In the genomic region with DNA sequence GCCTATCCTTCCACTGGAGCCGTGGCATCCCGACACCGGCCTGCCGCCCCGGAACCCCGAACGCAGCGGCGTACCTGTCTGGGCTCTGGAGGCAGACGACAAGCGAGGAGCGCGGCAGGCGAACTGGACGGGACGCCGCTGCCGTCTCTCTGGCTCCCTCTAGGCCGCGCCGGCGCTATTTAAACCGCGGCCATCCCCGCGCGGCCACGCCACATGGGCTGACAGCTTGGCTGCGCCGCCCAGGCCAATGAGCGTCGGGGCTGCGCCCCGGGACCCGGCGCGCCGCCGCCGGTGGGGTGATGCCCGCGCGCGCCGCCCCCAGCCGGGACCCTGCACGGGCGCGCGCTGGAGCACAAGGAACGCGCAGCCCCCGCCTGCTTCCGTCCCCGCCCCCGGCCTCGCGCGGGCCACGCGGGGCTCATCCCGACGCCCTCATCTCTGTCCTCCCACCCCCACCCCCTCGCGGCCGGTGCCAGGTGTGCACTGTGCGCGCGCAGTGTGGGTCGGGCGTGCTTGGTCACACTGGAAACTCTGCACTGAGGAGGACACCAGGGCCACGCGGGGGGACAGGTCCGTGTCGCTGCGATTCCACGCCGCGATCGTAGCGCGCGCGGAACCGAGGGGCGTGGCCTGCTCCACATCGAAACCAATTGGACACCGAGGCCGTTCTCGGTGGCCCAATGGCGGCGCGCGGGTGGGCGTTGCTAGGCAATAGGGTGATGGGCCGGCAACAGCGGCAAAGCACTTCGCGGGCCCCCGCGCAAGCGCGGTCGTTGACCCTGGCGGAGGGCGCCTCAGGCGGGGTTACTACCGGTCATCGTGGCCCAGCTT, we compare ENCODE assay signal across 8 mouse cellular contexts. TPM values are rescaled to one million over a fixed set of nuclear protein-coding genes. Genes with fewer than 3 reads are reported as not detected.
DNase-seq lines count a peak whose midpoint lies in the region; ATAC-seq and TF ChIP-seq lines count a peak whose summit lies in the region.

Gene Fasn (minus strand): TSS at position 592 of the 831 bp plus-strand sequence.

- TF ChIP-seq CTCF in gastrocnemius, adult 2 months (IDR thresholded peaks at IDR 0.05): peak; percentile 60
- peak; percentile 59 for TF ChIP-seq CTCF in hindbrain, postnatal 0 days (IDR thresholded peaks at IDR 0.05; ENCODE audit: low read depth)
- TF ChIP-seq CTCF in left cerebral cortex, adult 2 months (IDR thresholded peaks at IDR 0.05): peak; percentile 56

- H3K4me2 ChIP-seq in hindbrain, postnatal 0 days (ENCODE audit: low read depth, low read length): peak within 1 kb of the TSS; percentile 93

- H3K9me3 ChIP-seq in hindbrain, postnatal 0 days (ENCODE audit: low read length): no peaks in the 10 kb centered on the region

- H3K27ac ChIP-seq in gastrocnemius, adult 2 months: peak within 1 kb of the TSS; percentile 85
- peak within 1 kb of the TSS; percentile 100 for H3K27ac ChIP-seq in hindbrain, postnatal 0 days
- peak within 1 kb of the TSS; percentile 98 for H3K27ac ChIP-seq in left cerebral cortex, adult 2 months

- H3K27me3 ChIP-seq in hindbrain, postnatal 0 days (ENCODE audit: insufficient read depth, low read length): no peaks in the 10 kb centered on the region

- H3K4me1 ChIP-seq in hindbrain, postnatal 0 days (ENCODE audit: insufficient read depth, low read length): peaks cover 27% of the 10 kb centered on the region

- peak; percentile 94 for ATAC-seq in hindbrain, postnatal 0 days
- ATAC-seq in megakaryocyte, adult 5-6 weeks (ENCODE audit: poor library complexity, severe bottlenecking): peak; percentile 75

- DNase-seq in WW6 (ENCODE audit: low read depth, low spot score): peak; percentile 93
- peak; percentile 97 to 99 for DNase-seq in cerebellum, postnatal 4 days (ENCODE audit: low spot score in 2 of 2)
- peak; percentile 98 for DNase-seq in gastrocnemius, adult 2 months
- DNase-seq in hindbrain, postnatal 0 days (ENCODE audit: low spot score): peak; percentile 99
- peak; percentile 97 to 98 for DNase-seq in left cerebral cortex, adult 2 months (ENCODE audit: extremely low spot score in 1 of 2, low spot score in 2 of 2)
- DNase-seq in right cerebral cortex, adult 2 months (ENCODE audit: low spot score in 2 of 2): peak; percentile 98
- DNase-seq in urinary bladder, postnatal 14 days (ENCODE audit: low spot score): peak; percentile 97

- H3K36me3 ChIP-seq in hindbrain, postnatal 0 days (ENCODE audit: insufficient read depth, low read length): peaks cover 23% of the 10 kb centered on the region

- peak within 1 kb of the TSS; percentile 95 for H3K9ac ChIP-seq in hindbrain, postnatal 0 days (replicated peaks; ENCODE audit: low read length)

- intact Hi-C loops in gastrocnemius, adult 2 months (cut with DNase I): no loop called here
- intact Hi-C loops in left cerebral cortex, adult 2 months (cut with DNase I): loop anchor here (2.0 kb wide), 1 partner anchor 23 kb away; no protein-coding TSS in a partner anchor

- under 1% methylated on average over 101 of the region's 109 CpGs for WGBS in hindbrain, postnatal 0 days

- H3K4me3 ChIP-seq in gastrocnemius, adult 2 months: peak within 1 kb of the TSS; percentile 95
- peak within 1 kb of the TSS; percentile 91 for H3K4me3 ChIP-seq in hindbrain, postnatal 0 days (ENCODE audit: low read length)
- H3K4me3 ChIP-seq in left cerebral cortex, adult 2 months: peak within 1 kb of the TSS; percentile 84

RNA-seq across cellular contexts. Expression of gene Fasn, which starts in this region (rescaled TPM):
- 10 to 100 TPM in 1 of 2 experiments, 1 to 10 TPM in 1; 6.8 to 20.0 TPM for total RNA-seq in gastrocnemius, adult 2 months (2021)
- 474 and 499 TPM in 2 replicates for total RNA-seq in hindbrain, postnatal 0 days (2014; rRNA removed)
- 48.9 and 54.4 TPM in 2 replicates for polyA plus RNA-seq in hindbrain, postnatal 0 days (2015; fragmentation: Nextera tagmentation; extraction: Ambion mirVana)
- total RNA-seq in left cerebral cortex, adult 2 months (2021): 100 to 1,000 TPM; 177 to 197 TPM
- total RNA-seq in megakaryocyte, adult 5-6 weeks (2015): 14.0 and 19.2 TPM in 2 replicates
- 10.5 and 13.3 TPM in 2 replicates for total RNA-seq in megakaryocyte, adult 5-6 weeks (2017)

Comparison
In these comparisons a context has a peak if more than half of its experiments do, and no peak if none do; other contexts are left out.
1. Peak in every context shown above with its lines: DNase-seq, ATAC-seq, H3K4me3 ChIP-seq and H3K27ac ChIP-seq.
2. RNA of gene Fasn (total RNA-seq): 474 to 499 TPM in hindbrain, postnatal 0 days and 177 to 197 TPM in left cerebral cortex, adult 2 months; 6.8 to 20.0 TPM in gastrocnemius, adult 2 months and 10.5 to 19.2 TPM in megakaryocyte, adult 5-6 weeks; every median in the first group is over 4 times any median in the second.